Mouse (Mus musculus) adrenal gland, postnatal 14 days (tissue): ENCODE measurements around the gene Gpc1. TPM values are rescaled to one million over a fixed set of nuclear protein-coding genes. Genes with fewer than 3 reads are reported as not detected.

Experiments used
- DNase-seq: peaks from one replicate; pipeline ENCODE4 v3.0.0; 2021; ENCODE audit warnings: mixed read lengths
- microRNA-seq, 2 experiments: library from miRNA; unstranded; fragments of <30 nt; microRNA quantifications; one replicate each; pipeline ENCODE4 v1.2.0; 2021
- total RNA-seq: library from RNA; stranded (reverse); gene quantifications from 2 replicates; pipeline ENCODE4 v1.2.3, GENCODE M21; 2021

The Gpc1 gene
- total RNA-seq, 1 experiment from 2014 or later: 43.2 TPM

GRCm38 (mm10) chr1:92880101-92880500 is 48.7 kb downstream of the Gpc1 start:
- no peak for DNase-seq

GRCm38 (mm10) chr1:92881982-92882381 is 50.5 kb downstream of the Gpc1 start:
- no peak for DNase-seq

- DNase-seq: no peak
Measured at GRCm38 (mm10) chr1:92888901-92889655, 57.6 kb downstream of the Gpc1 start.

GRCm38 (mm10) chr1:92892791-92893190 is 61.3 kb downstream of the Gpc1 start:
- no peak for DNase-seq

GRCm38 (mm10) chr1:92893896-92894295 is 62.5 kb downstream of the Gpc1 start:
- no peak for DNase-seq

GRCm38 (mm10) chr1:92895089-92895488 is 63.6 kb downstream of the Gpc1 start:
- peak; percentile 86 for DNase-seq

GRCm38 (mm10) chr1:92902786-92903185 is 71.3 kb downstream of the Gpc1 start, which contains the start of gene Ankmy1:
TSS of gene Ankmy1 (minus strand) at chr1:92902906.
- peak; percentile 78 for DNase-seq

- peak; percentile 63 for DNase-seq
Measured at GRCm38 (mm10) chr1:92903627-92904026, 72.2 kb downstream of the Gpc1 start.

GRCm38 (mm10) chr1:92905703-92906310 is 74.4 kb downstream of the Gpc1 start:
- DNase-seq: peak; percentile 3

- DNase-seq: peak; percentile 97
Measured at GRCm38 (mm10) chr1:92906779-92907631, 75.6 kb downstream of the Gpc1 start, which contains the start of gene Dusp28. TSS of gene Dusp28 (plus strand) at chr1:92906981.

- no peak for DNase-seq
Measured at GRCm38 (mm10) chr1:92907632-92908360, 76.4 kb downstream of the Gpc1 start.

GRCm38 (mm10) chr1:92908664-92909063 is 77.2 kb downstream of the Gpc1 start:
- no peak for DNase-seq

GRCm38 (mm10) chr1:92909068-92909467 is 77.6 kb downstream of the Gpc1 start:
- DNase-seq: no peak

Small RNAs within 50 kb of the gene (microRNA-seq; reads per million reads assigned to microRNA genes)
- 659 to 1,111 reads per million in 2 experiments for gene Mir149

Other genes with a start within 250 kb of the Gpc1 start
- gene Olfr1412, start 245.9 kb upstream of the Gpc1 start, total RNA-seq: not detected in 2 replicates
- gene Olfr1411, start 237.2 kb upstream of the Gpc1 start, total RNA-seq: not detected in 2 replicates
- gene Olfr1410, start 225.9 kb upstream of the Gpc1 start, total RNA-seq: not detected in 2 replicates
- gene Olfr12, start 213.9 kb upstream of the Gpc1 start, total RNA-seq: not detected in 2 replicates
- 264 and 268 TPM in 2 replicates for gene Cops9, start 189.7 kb upstream of the Gpc1 start, total RNA-seq
- not detected in 2 replicates for gene Otos, start 182.8 kb upstream of the Gpc1 start, total RNA-seq
- gene Ankmy1, start 71.3 kb downstream of the Gpc1 start, total RNA-seq: 0.67 and 0.94 TPM in 2 replicates
- gene Dusp28, start 75.3 kb downstream of the Gpc1 start, total RNA-seq: 12.9 and 13.6 TPM in 2 replicates
- gene Rnpepl1, start 79.1 kb downstream of the Gpc1 start, total RNA-seq: 69.4 and 74.6 TPM in 2 replicates
- 16.2 and 18.7 TPM in 2 replicates for gene Capn10, start 102.7 kb downstream of the Gpc1 start, total RNA-seq
- gene Gpr35, start 119.2 kb downstream of the Gpc1 start, total RNA-seq: 1.9 and 3.5 TPM in 2 replicates
- gene Aqp12, start 174.7 kb downstream of the Gpc1 start, total RNA-seq: not detected in 2 replicates